Mouse (Mus musculus) bone marrow, adult 2 months (tissue): ENCODE results near the gene Gphn.

Source experiments
- CTCF ChIP-seq: fragments of 200-500 bp; IDR thresholded peaks from 2 replicates; pipeline ENCODE4 v1.5.1; 2011; ENCODE audit warnings: low read length, control low read depth; ENCODE audit not compliant: control insufficient read depth, insufficient read depth
- POLR2A ChIP-seq: fragments of 200-500 bp; IDR thresholded peaks from 2 replicates; pipeline ENCODE4 v1.6.1; 2011; ENCODE audit warnings: low read depth, mild to moderate bottlenecking, control low read depth, low read length, borderline replicate concordance; ENCODE audit not compliant: control insufficient read depth

DNA sequence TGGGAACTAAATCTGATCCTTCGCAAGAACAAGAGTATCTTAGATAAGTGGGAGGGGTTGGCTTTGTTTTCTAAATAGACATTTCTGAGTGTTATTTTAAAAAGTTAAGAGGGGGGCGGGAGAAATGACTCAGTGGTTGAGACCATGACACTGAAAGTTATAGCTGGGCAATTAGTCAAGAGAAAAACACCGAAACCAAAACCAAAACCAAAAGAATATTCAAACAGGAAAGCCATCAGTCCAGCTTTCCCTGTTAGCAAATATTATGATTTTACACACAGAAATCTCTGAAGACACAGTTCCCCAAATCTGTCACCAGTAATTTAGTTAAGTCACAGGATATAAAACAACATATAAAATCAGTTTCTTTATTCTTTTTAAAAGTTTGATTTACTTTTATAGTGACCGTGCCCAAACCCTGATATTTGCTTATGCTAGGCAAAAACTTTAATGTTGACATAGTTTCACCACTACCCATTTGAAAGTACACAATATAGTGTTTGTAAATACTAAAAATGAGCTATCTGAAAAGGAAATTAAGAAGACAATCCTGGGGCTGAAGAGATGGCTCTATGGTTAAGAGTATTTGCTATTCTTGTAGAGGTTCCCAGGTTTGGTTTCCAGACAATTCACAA is 6.9 kb upstream of the Gphn start:
- no peak for TF ChIP-seq CTCF
- TF ChIP-seq POLR2A = no peak
